Mouse (Mus musculus) MEL (cell line): ENCODE data around the gene Ap3b1. TPM values are rescaled to one million over a fixed set of nuclear protein-coding genes. Genes with fewer than 3 reads are reported as not detected.

Source experiments
- DNase-seq: peaks from one replicate; pipeline ENCODE4 v3.0.0; 2011; ENCODE audit warnings: low read depth, low spot score
- H3K27ac ChIP-seq: 2 replicates; pipeline ENCODE4 v1.5.1; 2012; ENCODE audit warnings: low read depth, mild to moderate bottlenecking, control low read depth, low read length, moderate library complexity; ENCODE audit not compliant: control insufficient read depth
- H3K27me3 ChIP-seq, 2 experiments: fragments of 150-350 bp in 1 of 2; sonication (generic) in 1 of 2; 2 replicates each; pipeline ENCODE4 v1.6.1; 2012; ENCODE audit warnings: low read length in 2 of 2, mild to moderate bottlenecking in 2 of 2, improper control_type of control experiment in 1 of 2, moderate library complexity in 1 of 2; ENCODE audit not compliant: insufficient read depth in 2 of 2, control insufficient read depth in 1 of 2
- H3K36me3 ChIP-seq, 2 experiments: 2 replicates each; pipeline ENCODE4 v1.6.1; 2012 to 2014; ENCODE audit warnings: low read length in 2 of 2, improper control_type of control experiment in 1 of 2, inconsistent platforms in 1 of 2, mild to moderate bottlenecking in 1 of 2; ENCODE audit not compliant: insufficient read depth in 2 of 2, control insufficient read depth in 1 of 2
- H3K4me1 ChIP-seq, 2 experiments: fragments of 150-350 bp in 1 of 2; sonication (generic) in 1 of 2; 2 replicates each; pipeline ENCODE4 v1.6.1; 2012; ENCODE audit warnings: low read length in 2 of 2, improper control_type of control experiment in 1 of 2, mild to moderate bottlenecking in 1 of 2; ENCODE audit not compliant: insufficient read depth in 2 of 2, control insufficient read depth in 1 of 2
- H3K4me3 ChIP-seq, 2 experiments: fragments of 150-350 bp in 1 of 2; sonication (generic) in 1 of 2; 2 replicates each; pipeline ENCODE4 v1.5.1; 2012; ENCODE audit warnings: low read depth in 2 of 2, low read length in 2 of 2, mild to moderate bottlenecking in 2 of 2, moderate library complexity in 2 of 2, control low read depth in 1 of 2, improper control_type of control experiment in 1 of 2; ENCODE audit not compliant: control insufficient read depth in 1 of 2, insufficient read depth in 1 of 2
- H3K79me2 ChIP-seq: 2 replicates; pipeline ENCODE4 v1.6.1; 2012; ENCODE audit warnings: mild to moderate bottlenecking, low read length, moderate library complexity; ENCODE audit not compliant: control insufficient read depth, poor library complexity, insufficient read depth
- H3K9ac ChIP-seq: 2 replicates; pipeline ENCODE4 v1.6.1; 2012; ENCODE audit warnings: low read depth, mild to moderate bottlenecking, control low read depth, low read length, moderate library complexity; ENCODE audit not compliant: control insufficient read depth, poor library complexity, severe bottlenecking
- H3K9me3 ChIP-seq: fragments of 150-350 bp; sonication (generic); replicated peaks from 2 replicates; pipeline ENCODE4 v1.6.1; 2012; ENCODE audit warnings: mild to moderate bottlenecking, low read length, improper control_type of control experiment, moderate library complexity; ENCODE audit not compliant: insufficient read depth
- BHLHE40 ChIP-seq: IDR thresholded peaks from 2 replicates; pipeline ENCODE4 v1.6.1; 2012; ENCODE audit warnings: low read depth, mild to moderate bottlenecking, inconsistent platforms, low read length, improper control_type of control experiment, borderline replicate concordance
- ELF1 ChIP-seq: IDR thresholded peaks from 2 replicates; pipeline ENCODE4 v1.6.1; 2014; ENCODE audit warnings: low read depth, mild to moderate bottlenecking, inconsistent platforms, low read length, improper control_type of control experiment, moderate library complexity
- JUND ChIP-seq: IDR thresholded peaks from 2 replicates; pipeline ENCODE4 v1.6.1; 2011; ENCODE audit warnings: low read depth, mild to moderate bottlenecking, improper control_type of control experiment, low read length
- MAX ChIP-seq: IDR thresholded peaks from 2 replicates; pipeline ENCODE4 v1.6.1; 2011; ENCODE audit warnings: low read length, improper control_type of control experiment
- MAZ ChIP-seq: IDR thresholded peaks from 2 replicates; pipeline ENCODE4 v1.6.1; 2012; ENCODE audit warnings: low read depth, mild to moderate bottlenecking, inconsistent platforms, low read length, improper control_type of control experiment
- MEF2A ChIP-seq: IDR thresholded peaks from 2 replicates; pipeline ENCODE4 v1.6.1; 2014; ENCODE audit warnings: low read depth, mild to moderate bottlenecking, inconsistent platforms, low read length, improper control_type of control experiment; ENCODE audit not compliant: poor library complexity, insufficient replicate concordance, severe bottlenecking; ENCODE audit errors: extremely low read depth
- MYB ChIP-seq: IDR thresholded peaks from 2 replicates; pipeline ENCODE4 v1.6.1; 2011; ENCODE audit warnings: mild to moderate bottlenecking, low read depth, low read length, improper control_type of control experiment
- NELFE ChIP-seq: IDR thresholded peaks from 2 replicates; pipeline ENCODE4 v1.6.1; 2011; ENCODE audit warnings: low read depth, low read length, improper control_type of control experiment
- NRF1 ChIP-seq: IDR thresholded peaks from 2 replicates; pipeline ENCODE4 v1.6.1; 2014; ENCODE audit warnings: low read depth, mild to moderate bottlenecking, inconsistent platforms, low read length, improper control_type of control experiment, moderate library complexity; ENCODE audit not compliant: poor library complexity, insufficient read depth, severe bottlenecking
- POLR2A ChIP-seq, 2 experiments: IDR thresholded peaks; 2 replicates each; pipeline ENCODE4 v1.6.1; 2011 to 2012; ENCODE audit warnings: low read length in 2 of 2, mild to moderate bottlenecking in 2 of 2, control low read depth in 1 of 2, improper control_type of control experiment in 1 of 2, low read depth in 1 of 2, moderate library complexity in 1 of 2; ENCODE audit not compliant: control insufficient read depth in 1 of 2, insufficient read depth in 1 of 2, poor library complexity in 1 of 2
- POLR2AphosphoS2 ChIP-seq: IDR thresholded peaks from 2 replicates; pipeline ENCODE4 v1.6.1; 2011; ENCODE audit warnings: low read length, improper control_type of control experiment
- POLR2AphosphoS5 ChIP-seq: IDR thresholded peaks from 2 replicates; pipeline ENCODE4 v1.6.1; 2012; ENCODE audit warnings: low read depth, borderline replicate concordance, mild to moderate bottlenecking, inconsistent platforms, low read length, moderate library complexity, mixed read lengths
- RAD21 ChIP-seq: IDR thresholded peaks from 2 replicates; pipeline ENCODE4 v1.6.1; 2011; ENCODE audit warnings: mild to moderate bottlenecking, low read depth, low read length, improper control_type of control experiment
- RCOR1 ChIP-seq: IDR thresholded peaks from 2 replicates; pipeline ENCODE4 v1.6.1; 2012; ENCODE audit warnings: low read depth, mild to moderate bottlenecking, inconsistent platforms, low read length, improper control_type of control experiment
- SIN3A ChIP-seq: IDR thresholded peaks from 2 replicates; pipeline ENCODE4 v1.6.1; 2012; ENCODE audit warnings: low read length, improper control_type of control experiment, inconsistent platforms
- TBP ChIP-seq: IDR thresholded peaks from 2 replicates; pipeline ENCODE4 v1.8.0; 2011; ENCODE audit warnings: low read depth, low read length, improper control_type of control experiment
- TCF12 ChIP-seq: IDR thresholded peaks from 2 replicates; pipeline ENCODE4 v1.6.1; 2014; ENCODE audit warnings: low read depth, mild to moderate bottlenecking, inconsistent platforms, low read length, improper control_type of control experiment, moderate library complexity
- UBTF ChIP-seq: IDR thresholded peaks from 2 replicates; pipeline ENCODE4 v1.6.1; 2012; ENCODE audit warnings: low read depth, mild to moderate bottlenecking, inconsistent platforms, low read length, improper control_type of control experiment, moderate library complexity, borderline replicate concordance; ENCODE audit not compliant: insufficient read depth
- ZMIZ1 ChIP-seq: IDR thresholded peaks from 2 replicates; pipeline ENCODE4 v1.6.1; 2012; ENCODE audit warnings: low read depth, mild to moderate bottlenecking, inconsistent platforms, low read length, improper control_type of control experiment, moderate library complexity
- ZNF384 ChIP-seq: IDR thresholded peaks from 2 replicates; pipeline ENCODE4 v1.6.1; 2012; ENCODE audit warnings: low read depth, mild to moderate bottlenecking, inconsistent platforms, low read length, improper control_type of control experiment
- polyA plus RNA-seq, 2 experiments: library from polyadenylated mRNA; stranded (reverse) in 1 of 2; unstranded in 1 of 2; fragments of >175 nt in 1 of 2; fragments of >200 nt in 1 of 2; gene quantifications; 2 replicates each; pipeline versions ENCODE4 v1.2.1 to v1.2.4; 2012; ENCODE audit warnings: low replicate concordance in 2 of 2, low read depth in 1 of 2; ENCODE audit not compliant: insufficient read length in 2 of 2, insufficient read depth in 1 of 2, missing spikeins in 1 of 2
- total RNA-seq: library from RNA; depleted of rRNA; stranded (reverse); fragments of 300-350 nt; gene quantifications from 2 replicates; pipeline ENCODE4 v1.2.3, GENCODE M21; 2012

The Ap3b1 gene
- total and polyA plus RNA-seq, 3 experiments = 36.7 to 74.5 TPM; not detected in 1

- H3K4me1 ChIP-seq = peaks cover 2 to 7% of the 10 kb centered on the region in 2 experiments; a peak in 3 of 4 replicates
- H3K9ac ChIP-seq = no peak overlapping the region
- no peaks in the 10 kb centered on the region for H3K79me2 ChIP-seq
- H3K4me3 ChIP-seq = no peak overlapping the region
- no peaks in the 10 kb centered on the region for H3K9me3 ChIP-seq
- H3K36me3 ChIP-seq = peaks cover 0 to 5% of the 10 kb centered on the region in 2 experiments; a peak in 3 of 4 replicates
- TF ChIP-seq MAZ (no peak), TCF12 (no peak), ELF1 (no peak), NRF1 (no peak), MAX (no peak)
- H3K27me3 ChIP-seq = no peaks in the 10 kb centered on the region
- no peak for DNase-seq
- H3K27ac ChIP-seq = no peak overlapping the region
These were observed 205.7 kb downstream of the Ap3b1 start for GRCm38 (mm10) chr13:94564351-94564994.

GRCm38 (mm10) chr13:94565176-94565575, 206.4 kb downstream of the Ap3b1 start:
- Histone ChIP-seq H3K27ac (no peak overlapping the region), H3K4me1 (peaks cover 2 to 7% of the 10 kb centered on the region in 2 experiments; a peak in 3 of 4 replicates), H3K27me3 (no peaks in the 10 kb centered on the region), H3K9me3 (no peaks in the 10 kb centered on the region), H3K79me2 (no peaks in the 10 kb centered on the region), H3K9ac (no peak overlapping the region), H3K36me3 (peaks cover 0 to 5% of the 10 kb centered on the region in 2 experiments; a peak in 3 of 4 replicates), H3K4me3 (no peak overlapping the region)
- TF ChIP-seq POLR2AphosphoS5 (no peak), ZNF384 (no peak), RCOR1 (no peak), ELF1 (no peak), JUND (no peak), TCF12 (no peak), NRF1 (no peak), MEF2A (no peak), ZMIZ1 (no peak), POLR2AphosphoS2 (no peak), UBTF (no peak), SIN3A (no peak), MYB (no peak), RAD21 (no peak), BHLHE40 (no peak), TBP (no peak), NELFE (no peak), MAX (no peak), POLR2A (IDR thresholded peaks at IDR 0.05; ENCODE audit: control insufficient read depth in 1 of 2, insufficient read depth in 1 of 2, low read depth in 1 of 2, low read length in 2 of 2, poor library complexity in 1 of 2) (no peak)
- DNase-seq = no peak
